Mouse (Mus musculus) heart, embryonic 10.5 days (tissue): ENCODE measurements around the gene Vmn1r169. TPM values are rescaled to one million over a fixed set of nuclear protein-coding genes. Genes with fewer than 3 reads are reported as not detected.
"Not testable (repeated sequence)": the region's sequence is repeated elsewhere in the genome, so short reads cannot be mapped to it uniquely, and the experiment has no call there.

Experiments used
- DNase-seq: peaks from one replicate; pipeline ENCODE4 v3.0.0-alpha.2; 2017; ENCODE audit warnings: low spot score
- H3K27ac ChIP-seq: fragments of 300-500 bp; sonication (generic); 2 replicates; pipeline ENCODE4 v1.5.1; 2016; ENCODE audit warnings: mild to moderate bottlenecking
- H3K27me3 ChIP-seq: fragments of 300-500 bp; sonication (generic); 2 replicates; pipeline ENCODE4 v1.6.1; 2016; ENCODE audit warnings: mild to moderate bottlenecking; ENCODE audit not compliant: poor library complexity, insufficient read depth, severe bottlenecking
- H3K36me3 ChIP-seq: fragments of 300-500 bp; sonication (generic); 2 replicates; pipeline ENCODE4 v1.6.1; 2016; ENCODE audit warnings: mild to moderate bottlenecking, moderate library complexity
- H3K4me1 ChIP-seq: fragments of 300-500 bp; sonication (generic); 2 replicates; pipeline ENCODE4 v1.6.1; 2016; ENCODE audit warnings: mild to moderate bottlenecking
- H3K4me3 ChIP-seq: fragments of 300-500 bp; sonication (generic); 2 replicates; pipeline ENCODE4 v1.5.1; 2016; ENCODE audit warnings: mild to moderate bottlenecking, moderate library complexity
- H3K9me3 ChIP-seq: fragments of 300-500 bp; sonication (generic); 2 replicates; pipeline ENCODE4 v1.6.1; 2016; ENCODE audit warnings: mild to moderate bottlenecking, moderate library complexity
- WGBS: fragments of 180-500 bp; shearing (Covaris S2); methylation state at CpG from one replicate; pipeline ENCODE4 v1.1.7; 2016; 5-methylcytosine and 5-hydroxymethylcytosine counted together
- polyA plus RNA-seq: library from polyadenylated mRNA; unstranded; fragments of >200 nt; fragmentation: Nextera tagmentation; extraction: Ambion mirVana; gene quantifications from 2 replicates; pipeline ENCODE4 v1.2.1, GENCODE M21; 2016

Gene Vmn1r169
- polyA plus RNA-seq: not detected in 2 replicates

DNA sequence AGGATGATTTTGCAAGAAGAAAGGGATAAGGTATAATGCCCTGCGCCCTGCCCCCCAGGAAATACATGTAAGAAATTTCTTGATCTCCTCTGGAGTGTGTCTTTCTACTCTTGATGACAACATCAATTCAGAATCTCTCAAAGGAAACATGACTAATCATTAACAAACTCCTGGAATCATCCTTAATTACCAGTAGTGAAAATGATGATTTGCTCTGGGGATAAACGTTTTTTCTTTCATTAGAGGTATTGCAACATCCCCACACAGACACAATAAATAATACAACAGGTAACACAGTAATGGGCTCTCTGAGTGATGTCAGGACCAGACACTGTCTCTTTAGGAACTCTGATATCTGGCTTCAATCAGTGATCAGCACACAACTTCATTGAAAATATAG is at the start of gene Vmn1r169:
Vmn1r169 (plus strand) TSS at position 301 of the 400 bp plus-strand sequence.
- not testable (repeated sequence) for DNase-seq, H3K4me3 ChIP-seq, H3K27me3 ChIP-seq, H3K27ac ChIP-seq, H3K4me1 ChIP-seq, H3K36me3 ChIP-seq, H3K9me3 ChIP-seq
- 57% methylated on average over 1 of the region's 2 CpGs for WGBS

DNA sequence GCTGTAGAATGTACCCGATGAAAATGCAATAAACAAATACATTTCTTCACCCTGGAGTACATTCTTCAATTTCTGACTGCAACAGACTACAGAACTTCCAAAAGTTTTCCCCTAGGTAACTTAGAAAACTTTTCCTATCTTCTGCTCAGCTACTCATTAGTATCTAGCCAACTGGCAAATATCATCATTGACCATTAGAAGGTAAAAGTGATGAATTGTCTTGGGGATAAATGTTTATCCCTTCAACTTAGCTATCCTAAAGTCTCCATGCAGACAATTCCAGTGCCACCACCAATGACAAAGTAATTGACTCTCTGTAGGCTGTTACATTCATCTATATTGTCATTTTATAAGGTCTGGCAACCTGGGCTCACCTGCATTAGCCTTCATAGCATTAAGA is 35.9 kb upstream of the Vmn1r169 start, which contains the start of gene Vmn1r168:
Vmn1r168 (plus strand) TSS at position 301 of the 400 bp plus-strand sequence.
- not testable (repeated sequence) for DNase-seq, H3K36me3 ChIP-seq, H3K4me3 ChIP-seq, H3K27ac ChIP-seq, H3K27me3 ChIP-seq, H3K4me1 ChIP-seq
- no CpG with 5 or more reads among the region's 1 CpGs for WGBS
- peaks cover 11% of the 10 kb centered on the region for H3K9me3 ChIP-seq

GRCm38 (mm10) chr7:23605875-23606274 is 30.5 kb downstream of the Vmn1r169 start, which contains the start of gene Vmn1r170:
Gene Vmn1r170 (plus strand): TSS chr7:23606175.
- DNase-seq, H3K36me3 ChIP-seq, H3K27me3 ChIP-seq, H3K9me3 ChIP-seq, H3K4me3 ChIP-seq, H3K27ac ChIP-seq, H3K4me1 ChIP-seq: not testable (repeated sequence)
- 33% methylated on average over 1 of the region's 1 CpGs for WGBS

Other genes with a start within 250 kb of the Vmn1r169 start
- gene Nlrp5, start 189.6 kb upstream of the Vmn1r169 start, polyA plus RNA-seq: not detected in 2 replicates
- not detected in 2 replicates for gene Vmn1r167, start 68.3 kb upstream of the Vmn1r169 start, polyA plus RNA-seq
- gene Vmn1r168, start 35.8 kb upstream of the Vmn1r169 start, polyA plus RNA-seq: not detected in 2 replicates
- gene Vmn1r170, start 30.6 kb downstream of the Vmn1r169 start, polyA plus RNA-seq: not detected in 2 replicates
- not detected in 2 replicates for gene Vmn1r171, start 55.2 kb downstream of the Vmn1r169 start, polyA plus RNA-seq
- not detected in 2 replicates for gene Vmn1r172, start 82.8 kb downstream of the Vmn1r169 start, polyA plus RNA-seq
- gene Vmn1r173, start 125.2 kb downstream of the Vmn1r169 start, polyA plus RNA-seq: not detected in 2 replicates
- gene Vmn1r174, start 176.7 kb downstream of the Vmn1r169 start, polyA plus RNA-seq: not detected in 2 replicates
- not detected in 2 replicates for gene Vmn1r175, start 235.1 kb downstream of the Vmn1r169 start, polyA plus RNA-seq